Mouse (Mus musculus): ENCODE measurements around the gene Olfr191. TPM values are rescaled to one million over a fixed set of nuclear protein-coding genes. Genes with fewer than 3 reads are reported as not detected.
"Not testable (repeated sequence)": the region's sequence is repeated elsewhere in the genome, so short reads cannot be mapped to it uniquely, and the experiment has no call there.

Olfr191 gene
- total RNA-seq (2021) = not detected

DNA sequence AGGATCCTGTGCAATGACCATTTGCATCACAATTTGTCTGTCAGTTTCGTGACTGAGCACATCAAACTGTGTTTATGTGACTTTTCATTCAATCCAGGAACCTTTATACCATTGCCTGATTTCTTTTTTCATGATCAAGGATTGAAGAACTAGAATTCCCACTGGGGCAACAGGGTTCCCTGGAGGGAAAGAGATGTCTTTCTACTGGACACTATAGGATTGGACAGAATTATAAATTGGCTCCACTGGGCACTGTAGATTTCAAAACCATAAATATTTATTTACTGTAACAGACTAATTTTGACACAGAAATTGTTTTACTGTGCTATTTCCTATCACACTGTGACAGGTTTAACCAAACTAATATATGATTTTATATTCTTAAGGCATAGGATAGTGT is at the start of gene Olfr191:
Gene Olfr191, minus strand, starts transcription at position 101 of the 400 bp plus-strand sequence.
- intact Hi-C loops (cut with DNase I); DNase-seq (ENCODE audit: low spot score in 2 of 2): not testable (repeated sequence)

DNA sequence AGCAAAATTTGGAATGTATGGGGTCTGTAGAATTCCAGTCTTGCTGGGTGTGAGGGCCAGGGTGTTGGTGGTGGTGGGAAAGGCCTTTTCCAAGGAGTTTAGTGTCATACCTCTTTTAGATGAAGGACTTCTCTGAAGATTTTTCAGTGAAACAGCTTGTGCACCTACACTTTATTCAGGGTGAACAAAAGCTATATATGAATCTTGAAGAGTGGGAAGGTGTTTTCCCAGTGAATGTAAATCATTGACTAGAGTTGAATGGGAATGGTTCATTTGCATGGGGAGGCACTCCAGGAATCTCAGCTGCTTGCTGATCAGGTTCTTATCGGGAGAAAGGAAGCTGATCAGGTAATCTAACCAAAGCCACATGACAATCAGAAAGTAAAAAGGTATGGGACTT is 41.1 kb upstream of the Olfr191 start:
- intact Hi-C loops (cut with DNase I) = no loop called here
- DNase-seq (ENCODE audit: low spot score in 2 of 2) = peak in 1 of 2 experiments; percentile 64

DNA sequence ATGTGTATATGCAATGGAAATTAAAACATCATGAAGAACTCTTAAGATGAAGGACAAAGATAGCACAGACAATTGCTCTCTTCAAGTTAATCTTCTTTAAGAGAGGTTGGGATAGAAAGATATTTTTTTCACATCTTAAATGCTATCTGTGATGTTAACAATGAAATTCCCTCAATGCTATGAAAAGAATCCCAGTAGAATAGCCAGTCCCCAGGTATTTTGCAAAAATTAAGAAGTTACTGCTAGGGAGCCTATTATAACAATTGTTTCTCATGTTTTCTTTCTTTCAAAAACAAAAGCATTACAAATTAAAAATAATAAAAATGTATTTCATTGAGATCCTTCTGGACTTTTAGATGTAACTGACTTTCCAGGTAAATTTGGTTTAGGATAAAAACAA is 31.3 kb upstream of the Olfr191 start, which contains the start of gene Olfr194:
Gene Olfr194, minus strand, starts transcription at position 101 of the 400 bp plus-strand sequence.
- intact Hi-C loops (cut with DNase I) = no loop called here
- no peak for DNase-seq (ENCODE audit: low spot score in 2 of 2)

DNA sequence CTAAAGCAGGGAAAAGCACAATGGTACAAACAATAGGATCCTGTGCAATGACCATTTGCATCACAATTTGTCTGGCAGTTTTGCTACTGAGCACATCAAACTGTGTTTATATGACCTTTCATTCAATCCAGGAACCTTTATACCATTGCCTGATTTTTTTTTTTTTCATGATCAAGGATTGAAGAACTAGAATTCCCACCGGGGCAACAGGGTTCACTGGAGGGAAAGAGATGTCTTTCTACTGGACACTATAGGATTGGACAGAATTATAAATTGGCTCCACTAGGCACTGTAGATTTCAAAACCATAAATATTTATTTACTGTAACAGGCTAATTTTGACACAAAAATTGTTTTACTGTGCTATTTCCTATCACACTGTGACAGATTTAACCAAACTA is 22.2 kb upstream of the Olfr191 start, which contains the start of gene Olfr193:
Gene Olfr193, minus strand, starts transcription at position 101 of the 400 bp plus-strand sequence.
- no peak for DNase-seq (ENCODE audit: low spot score in 2 of 2)
- intact Hi-C loops (cut with DNase I) = no loop called here

DNA sequence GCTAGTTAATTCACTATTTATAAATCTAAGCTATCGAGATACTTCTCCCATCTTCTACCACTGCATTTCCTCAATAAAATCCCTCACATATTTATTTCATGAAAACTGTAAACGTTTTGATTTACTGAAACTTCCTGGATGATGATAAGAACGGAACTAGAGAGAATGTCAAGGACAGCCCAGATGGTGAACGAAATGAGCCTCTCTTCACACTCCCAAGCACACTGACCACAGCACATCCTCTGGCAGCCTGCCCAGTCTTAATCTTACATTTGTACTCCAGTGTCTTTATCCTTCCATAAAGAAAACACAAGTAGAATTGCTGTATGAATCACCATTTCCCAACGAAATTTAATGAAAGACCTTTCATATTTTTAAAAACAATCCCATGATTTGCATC is 18.9 kb upstream of the Olfr191 start:
- DNase-seq (ENCODE audit: low spot score in 2 of 2); intact Hi-C loops (cut with DNase I): not testable (repeated sequence)

DNA sequence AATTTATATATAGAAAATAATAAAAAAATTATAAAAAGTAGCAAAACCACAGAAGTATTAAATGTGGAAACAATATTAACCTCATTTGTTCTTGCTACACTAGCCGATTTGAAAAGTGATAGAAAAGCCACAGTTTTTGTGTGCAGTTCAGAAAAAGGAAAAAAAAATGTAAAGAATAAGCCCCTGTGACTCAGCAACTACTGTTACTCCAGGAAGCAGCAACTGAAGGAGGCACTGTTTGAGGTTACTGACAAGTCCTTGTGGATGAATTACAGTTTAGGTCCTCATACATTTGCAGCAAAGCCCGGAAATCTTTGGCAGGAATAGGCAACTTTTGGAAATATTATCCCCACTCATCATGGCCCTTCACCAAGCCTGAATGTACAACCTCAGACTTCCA is 15.7 kb upstream of the Olfr191 start:
- DNase-seq (ENCODE audit: low spot score in 2 of 2) = no peak
- intact Hi-C loops (cut with DNase I) = no loop called here

DNA sequence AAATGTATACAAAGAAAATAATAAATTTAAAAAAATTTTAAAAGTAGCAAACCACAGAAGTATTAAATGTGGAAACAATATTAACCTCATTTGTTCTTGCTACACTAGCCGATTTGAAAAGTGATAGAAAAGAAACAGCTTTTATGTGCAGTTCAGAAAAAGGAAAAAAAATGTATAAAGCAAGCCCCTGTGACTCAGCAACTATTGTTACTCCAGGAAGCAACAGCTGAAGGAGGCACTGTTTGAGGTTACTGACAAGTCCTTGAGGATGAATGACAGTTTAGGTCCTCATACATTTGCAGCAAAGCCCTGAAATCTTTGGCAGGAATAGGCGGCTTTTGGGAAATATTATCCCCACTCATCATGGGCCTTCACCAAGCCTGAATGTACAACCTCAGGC is 8.5 kb downstream of the Olfr191 start:
- DNase-seq (ENCODE audit: low spot score in 2 of 2); intact Hi-C loops (cut with DNase I): not testable (repeated sequence)

DNA sequence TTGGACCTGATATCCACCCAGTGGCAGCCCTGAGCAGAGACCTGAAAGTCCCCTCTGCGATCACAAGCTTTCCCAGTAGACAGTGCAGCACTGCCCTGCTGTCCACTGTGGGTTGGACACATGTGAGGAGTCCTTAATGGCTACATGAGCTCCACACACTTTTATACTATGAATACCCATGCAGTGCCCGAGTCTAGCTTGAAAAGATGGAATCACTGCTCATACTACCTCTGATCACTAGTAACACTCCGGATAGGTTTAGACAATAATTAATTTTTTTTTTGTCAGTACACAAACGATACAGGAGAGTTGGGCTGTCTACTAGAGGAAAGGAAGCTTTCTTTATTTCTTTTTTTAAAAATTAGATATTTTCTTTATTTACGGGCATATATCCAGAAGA is 11.7 kb downstream of the Olfr191 start, which contains the start of gene Olfr190:
Gene Olfr190, minus strand, starts transcription at position 101 of the 400 bp plus-strand sequence.
- DNase-seq (ENCODE audit: low spot score in 2 of 2) = no peak
- intact Hi-C loops (cut with DNase I) = no loop called here

DNA sequence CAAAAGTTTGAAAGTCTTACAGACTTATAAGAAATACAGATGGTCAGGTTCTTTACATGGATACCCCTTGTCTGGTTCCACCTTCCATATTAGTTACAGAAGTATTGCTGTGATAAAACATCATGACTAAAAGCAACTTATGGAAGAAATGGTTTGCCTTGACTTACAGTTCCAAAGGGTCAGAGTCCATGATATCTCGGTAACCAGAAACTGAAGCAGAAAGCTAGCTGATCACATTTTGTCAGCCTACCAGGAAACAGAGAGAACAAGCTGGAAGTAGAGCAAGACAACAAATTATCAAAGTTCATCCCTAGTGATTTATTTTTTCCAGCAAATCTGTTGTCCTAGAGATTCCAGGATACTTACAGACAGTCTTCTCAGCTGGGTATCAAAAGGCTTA is 16.1 kb downstream of the Olfr191 start:
- intact Hi-C loops (cut with DNase I) = no loop called here
- DNase-seq (ENCODE audit: low spot score in 2 of 2) = no peak

DNA sequence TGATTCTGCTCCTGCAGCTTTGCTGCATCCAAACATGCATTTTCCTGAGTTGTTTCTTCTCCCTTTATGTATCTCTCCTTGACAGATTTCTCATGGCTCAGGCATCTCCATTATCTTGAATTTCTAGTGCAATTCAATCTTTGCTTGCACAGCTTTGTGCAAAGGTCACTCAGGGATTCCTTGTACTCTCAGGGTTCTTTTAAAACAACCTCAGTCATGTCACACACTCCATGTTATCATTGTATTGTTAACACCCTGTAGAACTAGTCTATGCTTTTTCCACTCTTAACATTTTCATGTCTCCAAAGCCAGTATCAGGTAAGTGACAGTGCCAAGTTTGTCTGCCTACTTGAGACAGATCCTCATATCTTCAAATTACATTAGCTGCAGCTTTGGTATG is 17.9 kb downstream of the Olfr191 start:
- intact Hi-C loops (cut with DNase I) = no loop called here
- no peak for DNase-seq (ENCODE audit: low spot score in 2 of 2)

DNA sequence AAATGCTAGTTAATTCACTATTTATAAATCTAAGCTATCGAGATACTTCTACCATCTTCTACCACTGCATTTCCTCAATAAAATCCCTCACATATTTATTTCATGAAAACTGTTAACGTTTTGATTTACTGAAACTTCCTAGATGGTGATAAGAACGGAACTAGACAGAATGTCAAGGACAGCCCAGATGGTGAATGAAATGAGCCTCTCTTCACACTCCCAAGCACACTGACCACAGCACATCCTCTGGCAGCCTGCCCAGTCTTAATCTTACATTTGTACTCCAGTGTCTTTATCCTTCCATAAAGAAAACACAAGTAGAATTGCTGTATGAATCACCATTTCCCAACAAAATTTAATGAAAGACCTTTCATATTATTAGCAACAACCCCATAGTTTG is 27.2 kb downstream of the Olfr191 start:
- DNase-seq (ENCODE audit: low spot score in 2 of 2); intact Hi-C loops (cut with DNase I): not testable (repeated sequence)

DNA sequence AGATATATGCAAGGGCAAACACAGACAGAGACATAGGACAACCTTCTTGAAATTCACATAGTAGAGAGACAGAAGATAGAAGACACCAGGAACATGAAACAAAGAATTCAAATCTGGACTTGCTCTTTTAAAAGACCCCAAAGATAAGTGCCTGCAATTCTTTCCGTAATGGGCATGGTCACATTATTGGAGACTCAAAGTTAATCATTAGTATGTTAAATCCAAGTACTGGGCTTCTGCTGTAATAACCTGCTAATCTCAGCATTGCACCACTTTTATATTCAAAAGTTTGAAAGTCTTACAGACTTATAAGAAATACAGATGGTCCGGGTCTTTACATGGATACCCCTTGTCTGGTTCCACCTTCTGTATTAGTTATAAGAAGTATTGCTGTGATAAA is 40.3 kb downstream of the Olfr191 start:
- intact Hi-C loops (cut with DNase I); DNase-seq (ENCODE audit: low spot score in 2 of 2): not testable (repeated sequence)

DNA sequence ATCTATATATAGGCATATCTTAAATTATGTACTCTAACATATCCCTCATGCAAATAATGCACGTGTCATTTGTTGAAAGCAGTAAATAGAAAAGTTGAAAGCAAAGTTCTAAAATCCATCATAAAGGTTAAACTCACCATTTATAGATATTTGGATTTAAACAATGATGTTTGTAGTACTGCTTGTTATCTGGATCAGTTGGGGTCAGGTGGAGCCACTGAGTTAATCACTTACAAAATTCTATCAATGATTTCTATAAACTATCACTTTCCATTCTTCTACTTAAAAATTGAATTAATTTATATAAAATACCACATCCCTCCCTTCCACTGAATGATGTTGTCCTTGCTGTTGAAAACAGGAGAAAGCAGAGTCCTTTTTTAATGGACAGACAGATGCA is 40.8 kb downstream of the Olfr191 start:
- DNase-seq (ENCODE audit: low spot score in 2 of 2) = no peak
- intact Hi-C loops (cut with DNase I) = no loop called here

DNA sequence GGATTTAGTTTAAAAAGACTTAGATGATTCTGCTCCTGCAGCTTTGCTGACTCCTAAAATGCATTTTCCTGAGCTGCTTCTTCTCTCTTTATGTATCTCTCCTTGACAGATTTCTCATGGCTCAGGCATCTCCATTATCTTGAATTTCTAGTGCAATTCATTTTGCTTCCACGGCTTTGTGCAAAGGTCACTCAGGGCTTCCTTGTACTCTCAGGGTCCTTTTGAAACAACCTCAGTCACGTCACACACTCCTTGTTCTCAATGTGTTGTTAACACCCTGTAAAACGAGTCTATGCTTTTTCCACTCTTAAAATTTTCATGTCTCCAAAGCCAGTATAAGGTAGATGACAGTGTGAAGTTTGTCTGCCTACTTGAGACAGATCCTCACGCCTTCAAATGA is 42.0 kb downstream of the Olfr191 start:
- intact Hi-C loops (cut with DNase I) = no loop called here
- no peak for DNase-seq (ENCODE audit: low spot score in 2 of 2)

DNA sequence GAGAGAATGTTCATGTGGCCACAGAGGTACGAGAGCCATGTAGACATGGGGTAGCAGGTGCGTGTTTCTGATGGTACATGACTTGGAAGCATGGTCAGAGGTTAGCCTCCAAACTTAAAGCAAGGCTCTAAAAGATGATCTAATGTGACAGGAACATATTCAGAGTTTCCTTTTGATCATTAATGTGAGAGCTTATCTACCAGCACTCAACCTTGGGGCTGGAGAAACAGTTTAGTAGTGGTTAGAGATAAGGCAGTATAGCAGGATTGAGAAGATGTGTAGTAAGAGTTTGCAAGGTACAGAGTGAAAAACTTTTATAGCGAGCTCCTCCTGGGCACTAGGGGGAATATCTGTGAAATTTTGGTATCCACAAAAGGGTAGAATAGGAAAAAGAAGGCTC is 43.8 kb downstream of the Olfr191 start:
- intact Hi-C loops (cut with DNase I) = no loop called here
- no peak for DNase-seq (ENCODE audit: low spot score in 2 of 2)

DNA sequence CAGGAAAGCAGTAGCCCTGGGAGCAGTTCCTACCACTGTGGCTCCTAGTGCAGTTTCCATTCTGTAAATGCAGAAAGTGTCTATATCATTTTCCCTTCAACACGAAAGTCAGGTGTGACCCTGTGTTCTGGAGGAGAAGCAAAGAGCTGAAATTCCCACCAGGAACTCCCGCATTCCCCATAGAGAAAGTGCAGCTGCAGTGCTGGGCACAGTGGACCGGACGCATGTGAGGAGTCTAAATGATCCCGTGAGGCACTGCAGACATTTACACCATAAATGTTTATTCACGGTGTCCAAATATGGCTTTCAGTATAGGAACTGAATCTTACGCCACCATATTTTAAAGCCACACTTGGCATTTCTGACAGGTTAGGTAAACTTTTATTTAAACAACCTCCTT is 49.9 kb downstream of the Olfr191 start, which contains the start of gene Olfr187:
Gene Olfr187, minus strand, starts transcription at position 58 of the 400 bp plus-strand sequence.
- DNase-seq (ENCODE audit: low spot score in 2 of 2) = no peak
- intact Hi-C loops (cut with DNase I) = no loop called here

Other genes starting within 250 kb of the Olfr191 start
- not detected for gene Olfr177, start 215.1 kb downstream of the Olfr191 start, total RNA-seq (2021)
- not detected for gene Olfr178, start 197.8 kb downstream of the Olfr191 start, total RNA-seq (2021)
- not detected for gene Olfr181, start 161.1 kb downstream of the Olfr191 start, total RNA-seq (2021)
- not detected for gene Olfr180, start 160.4 kb downstream of the Olfr191 start, total RNA-seq (2021)
- gene Olfr183, start 94.5 kb downstream of the Olfr191 start, total RNA-seq (2021) = not detected
- not detected for gene Olfr186, start 59.5 kb downstream of the Olfr191 start, total RNA-seq (2021)
- not detected for gene Olfr187, start 50.1 kb downstream of the Olfr191 start, total RNA-seq (2021)
- gene Olfr190, start 11.8 kb downstream of the Olfr191 start, total RNA-seq (2021) = not detected
- not detected for gene Olfr193, start 22.1 kb upstream of the Olfr191 start, total RNA-seq (2021)
- not detected for gene Olfr194, start 31.2 kb upstream of the Olfr191 start, total RNA-seq (2021)
- gene Olfr195, start 57.2 kb upstream of the Olfr191 start, total RNA-seq (2021) = not detected
- gene Olfr196, start 80.6 kb upstream of the Olfr191 start, total RNA-seq (2021) = not detected
- gene Olfr198, start 113.7 kb upstream of the Olfr191 start, total RNA-seq (2021) = not detected
- gene Olfr199, start 129.9 kb upstream of the Olfr191 start, total RNA-seq (2021) = not detected
- not detected for gene Olfr201, start 182.8 kb upstream of the Olfr191 start, total RNA-seq (2021)
- gene Olfr202, start 197.0 kb upstream of the Olfr191 start, total RNA-seq (2021) = not detected
- gene Olfr203, start 209.1 kb upstream of the Olfr191 start, total RNA-seq (2021) = not detected
- gene Olfr204, start 228.4 kb upstream of the Olfr191 start, total RNA-seq (2021) = not detected
- gene Olfr205, start 241.3 kb upstream of the Olfr191 start, total RNA-seq (2021) = not detected

All from left cerebral cortex, postnatal 25 days (tissue).